Mouse (Mus musculus): Measurements from ENCODE around the gene Sun3. TPM values are rescaled to one million over a fixed set of nuclear protein-coding genes. Genes with fewer than 3 reads are reported as not detected.
A peak's percentile ranks its signal among the peaks of the same experiment; 100 is the strongest.

Sun3 gene
- polyA plus RNA-seq, 1 experiment from 2014 or later: 0.20 TPM

DNA sequence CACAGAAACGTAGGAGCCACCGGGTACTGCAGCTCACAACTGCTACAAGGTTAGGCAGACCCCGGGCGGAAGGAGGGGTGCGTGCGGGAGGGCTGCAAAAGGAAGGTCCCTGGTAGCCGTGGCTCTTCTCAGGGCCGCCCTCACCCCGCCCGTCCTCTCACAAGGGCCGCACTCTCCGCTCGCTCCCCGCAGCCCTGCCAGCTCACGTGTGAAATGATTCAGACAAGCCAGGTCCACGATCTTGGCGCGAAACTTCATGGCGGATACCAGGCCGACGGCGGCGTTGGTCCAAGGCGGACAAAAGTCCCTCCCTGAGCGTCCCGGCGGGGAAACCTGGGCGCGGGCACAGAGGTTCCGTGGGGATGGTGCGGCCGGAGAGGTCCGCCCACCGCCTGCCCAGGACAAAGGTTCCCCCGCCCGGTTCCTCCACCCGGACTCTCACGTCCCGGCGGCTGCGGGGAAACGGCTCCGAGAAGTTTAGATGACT, 37.9 kb downstream of the Sun3 start, which contains the start of gene Hus1:
Gene Hus1 (minus strand): TSS at position 339 of the 487 bp plus-strand sequence.
- H3K9me3 ChIP-seq (ENCODE audit: control insufficient read depth, low read length): no peaks in the 10 kb centered on the region
- H3K4me3 ChIP-seq (ENCODE audit: low read depth, low read length): peak within 1 kb of the TSS; percentile 68
- no peaks in the 10 kb centered on the region for H3K36me3 ChIP-seq (ENCODE audit: control insufficient read depth, insufficient read depth, low read length)
- peaks cover 5% of the 10 kb centered on the region for H3K4me1 ChIP-seq (ENCODE audit: control insufficient read depth, insufficient read depth, low read length)
- peak; percentile 95 for ATAC-seq (ENCODE audit: insufficient read depth, low FRiP score, low TSS enrichment)
- peak within 1 kb of the TSS; percentile 80 for H3K27ac ChIP-seq (ENCODE audit: low read depth, low read length)
- under 1% methylated on average over 43 of the region's 43 CpGs for WGBS
- H3K27me3 ChIP-seq (ENCODE audit: control insufficient read depth, insufficient read depth, low read length): no peaks in the 10 kb centered on the region
- DNase-seq (ENCODE audit: low spot score): peak; percentile 88
- peak within 1 kb of the TSS; percentile 88 for H3K9ac ChIP-seq (ENCODE audit: low read length)
- H3K4me2 ChIP-seq (ENCODE audit: low read depth): peak within 1 kb of the TSS; percentile 81

DNA sequence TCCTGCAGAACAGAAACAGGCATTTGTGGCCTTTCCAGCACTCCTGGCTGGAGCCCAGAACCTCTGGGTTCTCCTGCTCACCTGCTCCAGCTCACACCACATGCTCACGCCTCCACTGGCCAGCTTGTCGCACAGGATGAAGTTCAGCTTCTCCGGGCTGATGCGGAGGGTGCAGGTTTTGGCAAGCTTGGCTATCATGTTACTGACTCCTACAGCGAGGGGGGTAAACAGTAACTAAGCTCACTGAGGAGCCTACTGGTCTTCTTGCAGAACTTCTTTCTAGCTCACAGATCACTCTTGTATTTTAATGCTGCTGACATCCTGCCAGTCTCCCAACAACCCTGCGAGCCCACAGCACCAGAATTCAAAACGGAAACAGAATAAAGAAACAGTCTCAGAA, 38.4 kb downstream of the Sun3 start:
- 0% methylated on average over 7 of the region's 7 CpGs for WGBS
- peak; percentile 53 for DNase-seq (ENCODE audit: low spot score)
- no peaks in the 10 kb centered on the region for H3K27me3 ChIP-seq (ENCODE audit: control insufficient read depth, insufficient read depth, low read length)
- H3K36me3 ChIP-seq (ENCODE audit: control insufficient read depth, insufficient read depth, low read length): no peaks in the 10 kb centered on the region
- H3K4me1 ChIP-seq (ENCODE audit: control insufficient read depth, insufficient read depth, low read length): peaks cover 5% of the 10 kb centered on the region
- H3K9me3 ChIP-seq (ENCODE audit: control insufficient read depth, low read length): no peaks in the 10 kb centered on the region
- ATAC-seq (ENCODE audit: insufficient read depth, low FRiP score, low TSS enrichment): peak; percentile 51
- H3K9ac ChIP-seq (ENCODE audit: low read length): peak overlapping the region; percentile 88
- H3K4me2 ChIP-seq (ENCODE audit: low read depth): peak overlapping the region; percentile 81
- H3K4me3 ChIP-seq (ENCODE audit: low read depth, low read length): peak overlapping the region; percentile 68
- peak overlapping the region; percentile 80; the same call in 1 of the 2 replicates for H3K27ac ChIP-seq (ENCODE audit: low read depth, low read length)

DNA sequence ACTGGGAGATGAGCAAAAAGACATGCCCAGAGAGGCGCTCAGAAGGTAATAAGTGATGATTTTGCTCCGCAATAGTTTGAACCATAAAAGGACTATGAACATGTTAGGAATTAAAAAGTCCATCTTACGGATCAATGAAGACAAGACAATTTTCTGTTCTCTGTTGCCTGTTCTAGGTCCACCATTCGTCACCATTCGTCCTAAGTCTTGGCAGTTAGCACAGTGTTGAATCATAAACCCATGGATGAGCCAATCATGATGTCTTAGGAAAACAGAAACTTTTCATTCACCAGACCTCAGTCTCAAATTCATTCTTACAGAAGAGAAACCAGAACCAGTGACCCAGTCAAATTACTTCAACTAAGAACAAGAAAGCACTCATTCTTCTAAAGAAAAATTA, 40.0 kb downstream of the Sun3 start:
- DNase-seq (ENCODE audit: low spot score): no peak
- H3K27ac ChIP-seq (ENCODE audit: low read depth, low read length): no peak overlapping the region
- H3K9ac ChIP-seq (ENCODE audit: low read length): no peak overlapping the region
- H3K36me3 ChIP-seq (ENCODE audit: control insufficient read depth, insufficient read depth, low read length): no peaks in the 10 kb centered on the region
- no peak overlapping the region for H3K4me2 ChIP-seq (ENCODE audit: low read depth)
- H3K4me3 ChIP-seq (ENCODE audit: low read depth, low read length): no peak overlapping the region
- peaks cover 5% of the 10 kb centered on the region for H3K4me1 ChIP-seq (ENCODE audit: control insufficient read depth, insufficient read depth, low read length)
- 97% methylated on average over 5 of the region's 5 CpGs for WGBS
- H3K9me3 ChIP-seq (ENCODE audit: control insufficient read depth, low read length): no peaks in the 10 kb centered on the region
- ATAC-seq (ENCODE audit: insufficient read depth, low FRiP score, low TSS enrichment): no peak
- no peaks in the 10 kb centered on the region for H3K27me3 ChIP-seq (ENCODE audit: control insufficient read depth, insufficient read depth, low read length)

DNA sequence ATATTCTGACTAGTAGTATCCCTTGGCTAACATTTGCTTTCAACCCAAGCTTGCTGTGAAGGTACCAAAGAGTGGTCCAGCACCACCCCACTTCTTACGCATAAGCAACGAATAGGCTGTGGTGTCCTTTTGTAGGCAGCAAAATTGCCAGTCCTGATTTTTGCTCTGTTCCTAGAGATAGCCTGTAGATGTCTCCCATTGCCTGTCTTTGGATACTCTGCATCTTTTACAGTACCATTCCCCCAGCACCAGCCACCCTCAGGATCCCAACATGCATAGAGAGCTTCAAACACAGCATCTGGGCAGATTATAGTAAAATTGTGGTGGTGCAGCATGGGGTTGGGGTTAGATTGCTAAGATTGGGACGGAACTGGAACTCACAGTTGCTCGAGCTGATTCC, 60.7 kb downstream of the Sun3 start:
- Histone ChIP-seq H3K4me2 (ENCODE audit: low read depth) (no peak overlapping the region), H3K9me3 (ENCODE audit: control insufficient read depth, low read length) (no peaks in the 10 kb centered on the region), H3K36me3 (ENCODE audit: control insufficient read depth, insufficient read depth, low read length) (no peaks in the 10 kb centered on the region; the same call in 1 of the 2 replicates), H3K27ac (ENCODE audit: low read depth, low read length) (no peak overlapping the region), H3K4me1 (ENCODE audit: control insufficient read depth, insufficient read depth, low read length) (no peaks in the 10 kb centered on the region), H3K9ac (ENCODE audit: low read length) (no peak overlapping the region), H3K27me3 (ENCODE audit: control insufficient read depth, insufficient read depth, low read length) (no peaks in the 10 kb centered on the region), H3K4me3 (ENCODE audit: low read depth, low read length) (no peak overlapping the region)
- no peak for DNase-seq (ENCODE audit: low spot score)
- 77% methylated on average over 4 of the region's 4 CpGs for WGBS
- no peak for ATAC-seq (ENCODE audit: insufficient read depth, low FRiP score, low TSS enrichment)

DNA sequence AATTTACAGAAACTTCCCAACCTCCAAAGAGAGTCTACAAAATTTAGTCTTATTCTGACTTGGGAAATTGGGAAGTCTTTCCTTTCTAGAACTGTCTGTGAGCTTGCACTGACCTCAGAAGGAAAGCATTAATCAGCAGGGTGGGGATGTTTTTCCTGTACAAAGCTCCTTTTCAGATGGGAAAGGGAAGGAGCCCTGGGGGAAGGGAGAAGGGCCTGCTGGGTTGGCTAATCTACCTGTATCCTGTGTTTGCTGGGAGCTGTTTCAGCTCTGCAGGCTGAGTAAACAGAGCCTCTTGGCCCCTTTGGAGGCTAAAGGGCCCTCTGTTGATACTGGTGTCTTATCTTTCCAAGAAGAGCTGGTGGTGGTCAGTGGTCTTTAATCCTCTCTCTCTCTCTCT, 62.7 kb downstream of the Sun3 start:
- H3K36me3 ChIP-seq (ENCODE audit: control insufficient read depth, insufficient read depth, low read length): no peaks in the 10 kb centered on the region; the same call in 1 of the 2 replicates
- no peak overlapping the region for H3K4me3 ChIP-seq (ENCODE audit: low read depth, low read length)
- H3K4me1 ChIP-seq (ENCODE audit: control insufficient read depth, insufficient read depth, low read length): no peaks in the 10 kb centered on the region
- H3K9me3 ChIP-seq (ENCODE audit: control insufficient read depth, low read length): no peaks in the 10 kb centered on the region
- ATAC-seq (ENCODE audit: insufficient read depth, low FRiP score, low TSS enrichment): no peak
- no peak overlapping the region for H3K4me2 ChIP-seq (ENCODE audit: low read depth)
- DNase-seq (ENCODE audit: low spot score): no peak
- H3K27me3 ChIP-seq (ENCODE audit: control insufficient read depth, insufficient read depth, low read length): no peaks in the 10 kb centered on the region
- no peak overlapping the region for H3K27ac ChIP-seq (ENCODE audit: low read depth, low read length)
- H3K9ac ChIP-seq (ENCODE audit: low read length): no peak overlapping the region

DNA sequence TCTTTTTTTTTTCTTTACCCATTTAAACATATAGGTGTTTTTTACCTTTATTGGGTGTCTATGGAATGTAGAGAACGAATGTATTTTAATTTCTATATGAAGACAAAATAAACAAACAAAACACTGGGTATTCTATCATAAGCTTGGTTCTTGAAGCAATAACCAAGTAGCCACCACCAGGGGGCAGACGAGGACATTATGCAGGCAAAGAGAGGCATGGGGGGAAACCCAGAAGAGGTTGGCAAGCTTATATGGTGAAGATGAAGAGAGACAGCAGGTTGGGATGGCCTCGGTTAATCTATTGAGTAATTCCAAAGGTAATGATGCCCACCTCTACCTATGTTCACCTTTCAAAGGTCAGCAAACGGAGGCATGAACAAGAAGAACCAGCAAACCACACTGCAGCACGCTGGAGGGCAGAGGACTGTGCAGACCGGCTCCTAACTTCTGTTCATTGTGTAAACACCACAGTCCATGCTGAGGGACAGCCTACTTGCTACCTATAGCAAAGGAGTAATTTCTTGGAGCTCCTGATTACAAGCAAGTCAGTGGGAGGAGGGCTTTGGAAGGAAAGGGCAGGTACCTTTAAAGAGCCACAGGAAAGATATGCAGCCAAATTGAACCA, 65.4 kb downstream of the Sun3 start:
- ATAC-seq (ENCODE audit: insufficient read depth, low FRiP score, low TSS enrichment) (0 out of 2 replicates have a peak, but pooled peaks have one; percentile 25), DNase-seq (ENCODE audit: low spot score) (peak; percentile 79)
- Histone ChIP-seq H3K9ac (ENCODE audit: low read length) (no peak overlapping the region), H3K4me3 (ENCODE audit: low read depth, low read length) (no peak overlapping the region), H3K27me3 (ENCODE audit: control insufficient read depth, insufficient read depth, low read length) (no peaks in the 10 kb centered on the region), H3K9me3 (ENCODE audit: control insufficient read depth, low read length) (no peaks in the 10 kb centered on the region), H3K27ac (ENCODE audit: low read depth, low read length) (no peak overlapping the region), H3K36me3 (ENCODE audit: control insufficient read depth, insufficient read depth, low read length) (no peaks in the 10 kb centered on the region), H3K4me1 (ENCODE audit: control insufficient read depth, insufficient read depth, low read length) (no peaks in the 10 kb centered on the region), H3K4me2 (ENCODE audit: low read depth) (no peak overlapping the region)
- WGBS: 46% methylated on average over 6 of the region's 6 CpGs

DNA sequence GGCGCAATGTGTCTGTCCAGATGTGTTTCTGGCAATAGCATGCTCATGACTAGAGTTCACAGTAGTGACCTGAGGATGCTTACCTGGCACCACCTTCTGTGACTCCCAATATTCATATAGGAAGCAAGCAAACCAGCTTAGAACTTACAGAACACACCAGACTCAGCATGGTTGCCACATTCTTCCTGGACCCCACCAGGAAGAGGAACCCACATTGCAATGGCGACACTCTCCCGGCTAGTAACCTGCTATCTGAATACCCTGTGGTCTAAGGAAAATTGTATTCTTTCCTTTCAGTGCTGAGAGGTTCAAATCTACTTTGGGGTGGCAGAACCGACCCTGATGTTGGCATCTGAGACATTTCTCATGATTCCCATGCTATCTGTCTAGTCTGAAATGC, 70.6 kb downstream of the Sun3 start:
- Histone ChIP-seq H3K9me3 (ENCODE audit: control insufficient read depth, low read length) (no peaks in the 10 kb centered on the region), H3K4me2 (ENCODE audit: low read depth) (no peak overlapping the region), H3K4me1 (ENCODE audit: control insufficient read depth, insufficient read depth, low read length) (no peaks in the 10 kb centered on the region), H3K27ac (ENCODE audit: low read depth, low read length) (no peak overlapping the region), H3K9ac (ENCODE audit: low read length) (no peak overlapping the region), H3K27me3 (ENCODE audit: control insufficient read depth, insufficient read depth, low read length) (no peaks in the 10 kb centered on the region), H3K36me3 (ENCODE audit: control insufficient read depth, insufficient read depth, low read length) (no peaks in the 10 kb centered on the region), H3K4me3 (ENCODE audit: low read depth, low read length) (no peak overlapping the region)
- ATAC-seq (ENCODE audit: insufficient read depth, low FRiP score, low TSS enrichment) (no peak), DNase-seq (ENCODE audit: low spot score) (no peak)
- WGBS: 85% methylated on average over 4 of the region's 4 CpGs

DNA sequence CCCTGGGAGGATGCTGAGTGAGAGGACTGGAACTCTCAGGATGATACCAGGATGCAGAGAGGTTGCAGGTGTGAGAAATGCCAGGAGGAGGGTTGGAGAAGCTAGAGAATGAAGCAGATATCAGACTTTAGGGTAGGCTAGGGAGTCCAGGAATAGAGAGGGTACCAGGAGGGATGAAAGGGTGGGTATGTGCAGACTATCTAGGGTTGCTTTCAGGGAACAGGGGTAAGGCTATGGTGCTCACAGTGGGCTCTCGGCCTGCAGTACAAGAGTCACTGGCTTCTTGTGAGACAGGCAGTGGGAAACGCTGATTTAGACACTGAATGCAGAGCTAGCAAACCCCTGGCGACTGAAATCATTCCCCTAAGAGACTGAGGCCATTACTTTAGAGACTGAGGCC, 75.6 kb downstream of the Sun3 start, which contains the start of gene Pkd1l1:
Gene Pkd1l1 (minus strand): TSS at position 101 of the 400 bp plus-strand sequence.
- Histone ChIP-seq H3K4me2 (ENCODE audit: low read depth) (no peak within 1 kb of the TSS), H3K27me3 (ENCODE audit: control insufficient read depth, insufficient read depth, low read length) (no peaks in the 10 kb centered on the region), H3K4me3 (ENCODE audit: low read depth, low read length) (no peak within 1 kb of the TSS), H3K27ac (ENCODE audit: low read depth, low read length) (no peak within 1 kb of the TSS), H3K4me1 (ENCODE audit: control insufficient read depth, insufficient read depth, low read length) (no peaks in the 10 kb centered on the region), H3K9ac (ENCODE audit: low read length) (no peak within 1 kb of the TSS), H3K9me3 (ENCODE audit: control insufficient read depth, low read length) (no peaks in the 10 kb centered on the region), H3K36me3 (ENCODE audit: control insufficient read depth, insufficient read depth, low read length) (no peaks in the 10 kb centered on the region)
- DNase-seq (ENCODE audit: low spot score) (no peak), ATAC-seq (ENCODE audit: insufficient read depth, low FRiP score, low TSS enrichment) (no peak)
- WGBS: 64% methylated on average over 3 of the region's 3 CpGs

DNA sequence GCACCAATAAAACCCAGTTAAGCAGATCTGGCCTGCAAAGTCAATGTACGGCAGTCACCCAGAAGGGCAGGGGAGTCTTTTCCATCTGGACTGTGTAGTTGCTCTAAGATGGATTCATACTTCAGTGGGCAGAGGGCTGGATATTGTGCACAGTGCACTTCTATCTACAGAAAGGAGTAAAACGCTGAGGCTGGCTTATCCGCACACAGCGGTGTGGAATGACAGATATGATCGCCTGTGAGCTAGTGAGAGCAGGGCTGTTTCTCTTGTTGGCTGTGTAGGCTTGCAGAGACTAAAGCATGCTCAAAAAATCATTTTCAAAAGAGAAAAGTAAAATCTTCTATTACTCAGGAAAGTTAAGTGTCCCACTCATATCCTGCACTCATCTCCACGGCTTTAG, 76.7 kb downstream of the Sun3 start:
- Histone ChIP-seq H3K4me3 (ENCODE audit: low read depth, low read length) (no peak overlapping the region), H3K9me3 (ENCODE audit: control insufficient read depth, low read length) (no peaks in the 10 kb centered on the region), H3K36me3 (ENCODE audit: control insufficient read depth, insufficient read depth, low read length) (no peaks in the 10 kb centered on the region), H3K27me3 (ENCODE audit: control insufficient read depth, insufficient read depth, low read length) (no peaks in the 10 kb centered on the region), H3K4me2 (ENCODE audit: low read depth) (no peak overlapping the region), H3K27ac (ENCODE audit: low read depth, low read length) (no peak overlapping the region), H3K9ac (ENCODE audit: low read length) (no peak overlapping the region), H3K4me1 (ENCODE audit: control insufficient read depth, insufficient read depth, low read length) (no peaks in the 10 kb centered on the region)
- DNase-seq (ENCODE audit: low spot score) (no peak), ATAC-seq (ENCODE audit: insufficient read depth, low FRiP score, low TSS enrichment) (no peak)
- WGBS: 87% methylated on average over 6 of the region's 6 CpGs
